Mouse (Mus musculus) neural tube, embryonic 11.5 days (tissue): ENCODE data around the gene D930020B18Rik. TPM values are rescaled to one million over a fixed set of nuclear protein-coding genes. Genes with fewer than 3 reads are reported as not detected.
A peak's percentile ranks its signal among the peaks of the same experiment; 100 is the strongest.

Source experiments
- ATAC-seq: fragments of 200-750 bp; cut with Nextera tagmentation; 2 replicates; pipeline ENCODE4 v1.8.0; 2017; ENCODE audit warnings: moderate number of reproducible peaks, mild to moderate bottlenecking, moderate TSS enrichment, moderate library complexity; ENCODE audit not compliant: insufficient read depth, low FRiP score, low TSS enrichment
- DNase-seq: peaks from one replicate; pipeline ENCODE4 v3.0.0-alpha.2; 2015; ENCODE audit warnings: low spot score
- H3K27ac ChIP-seq: fragments of 300-500 bp; sonication (generic); 2 replicates; pipeline ENCODE4 v1.5.1; 2014; ENCODE audit warnings: low read depth, mild to moderate bottlenecking, low read length
- H3K27me3 ChIP-seq: fragments of 300-500 bp; sonication (generic); 2 replicates; pipeline ENCODE4 v1.6.1; 2014; ENCODE audit warnings: mild to moderate bottlenecking, low read length, mixed read lengths; ENCODE audit not compliant: control insufficient read depth, insufficient read depth
- H3K36me3 ChIP-seq: fragments of 300-500 bp; sonication (generic); 2 replicates; pipeline ENCODE4 v1.6.1; 2014; ENCODE audit warnings: mild to moderate bottlenecking, low read length, moderate library complexity, mixed read lengths; ENCODE audit not compliant: control insufficient read depth, insufficient read depth
- H3K4me1 ChIP-seq: fragments of 300-500 bp; sonication (generic); 2 replicates; pipeline ENCODE4 v1.6.1; 2014; ENCODE audit warnings: low read length, mixed read lengths; ENCODE audit not compliant: control insufficient read depth, insufficient read depth
- H3K4me2 ChIP-seq: fragments of 300-500 bp; sonication (generic); 2 replicates; pipeline ENCODE4 v1.6.1; 2014; ENCODE audit warnings: low read depth, mild to moderate bottlenecking, moderate library complexity
- H3K4me3 ChIP-seq: fragments of 300-500 bp; sonication (generic); 2 replicates; pipeline ENCODE4 v1.5.1; 2014; ENCODE audit warnings: low read depth, low read length
- H3K9ac ChIP-seq: fragments of 300-500 bp; sonication (generic); 2 replicates; pipeline ENCODE4 v1.6.1; 2014; ENCODE audit warnings: mild to moderate bottlenecking, low read length
- H3K9me3 ChIP-seq: fragments of 300-500 bp; sonication (generic); 2 replicates; pipeline ENCODE4 v1.6.1; 2016; ENCODE audit warnings: low read length; ENCODE audit not compliant: control insufficient read depth
- WGBS: fragments of 180-500 bp; shearing (Covaris S2); extraction: QIAGEN DNeasy Blood & Tissue Kit; methylation state at CpG from one replicate; pipeline ENCODE4 v1.1.7; 2014; 5-methylcytosine and 5-hydroxymethylcytosine counted together
- polyA plus RNA-seq: library from polyadenylated mRNA; unstranded; fragments of >200 nt; fragmentation: Nextera tagmentation; extraction: Ambion mirVana; gene quantifications from 2 replicates; pipeline ENCODE4 v1.2.1, GENCODE M21; 2014

D930020B18Rik gene
- polyA plus RNA-seq, 1 experiment from 2014 or later: not detected

DNA sequence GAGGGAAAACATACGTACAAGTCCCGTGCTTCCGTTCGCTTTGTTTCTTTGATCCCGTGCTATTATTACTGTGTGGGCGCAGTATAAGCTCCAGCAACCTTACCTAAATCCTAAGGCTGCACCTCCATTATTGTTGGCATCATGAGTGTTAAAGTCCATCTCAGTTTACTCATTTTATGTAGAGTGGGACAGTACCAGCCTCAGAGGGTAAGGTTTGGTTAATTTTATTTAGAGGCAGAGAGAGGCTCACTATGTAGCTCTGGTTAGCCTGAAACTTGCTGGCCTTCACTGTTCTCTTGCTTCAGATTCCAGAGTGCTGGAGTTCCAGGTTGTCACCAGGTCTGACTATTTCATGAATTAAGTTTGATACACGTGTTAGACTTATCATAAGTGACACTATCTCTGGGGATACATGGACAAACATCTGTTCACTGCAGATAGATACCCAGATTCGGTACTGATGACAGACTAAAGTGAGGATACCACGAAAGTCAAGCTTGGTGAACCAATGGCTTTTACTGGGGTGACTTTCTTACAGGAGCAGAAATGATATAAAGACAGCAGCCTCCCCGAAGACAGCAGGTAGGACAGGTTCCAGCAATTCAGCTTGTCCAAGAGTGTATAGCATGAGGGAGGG lies 14.1 kb upstream of the D930020B18Rik start:
- no peaks in the 10 kb centered on the region for H3K9me3 ChIP-seq
- WGBS: 90% methylated on average over 10 of the region's 10 CpGs
- H3K4me1 ChIP-seq: no peaks in the 10 kb centered on the region
- no peak overlapping the region for H3K9ac ChIP-seq
- H3K4me2 ChIP-seq: no peak overlapping the region; the same call in 1 of the 2 replicates
- no peak for DNase-seq
- no peaks in the 10 kb centered on the region for H3K36me3 ChIP-seq
- ATAC-seq: no peak
- H3K27ac ChIP-seq: no peak overlapping the region
- H3K4me3 ChIP-seq: no peak overlapping the region
- H3K27me3 ChIP-seq: no peaks in the 10 kb centered on the region

DNA sequence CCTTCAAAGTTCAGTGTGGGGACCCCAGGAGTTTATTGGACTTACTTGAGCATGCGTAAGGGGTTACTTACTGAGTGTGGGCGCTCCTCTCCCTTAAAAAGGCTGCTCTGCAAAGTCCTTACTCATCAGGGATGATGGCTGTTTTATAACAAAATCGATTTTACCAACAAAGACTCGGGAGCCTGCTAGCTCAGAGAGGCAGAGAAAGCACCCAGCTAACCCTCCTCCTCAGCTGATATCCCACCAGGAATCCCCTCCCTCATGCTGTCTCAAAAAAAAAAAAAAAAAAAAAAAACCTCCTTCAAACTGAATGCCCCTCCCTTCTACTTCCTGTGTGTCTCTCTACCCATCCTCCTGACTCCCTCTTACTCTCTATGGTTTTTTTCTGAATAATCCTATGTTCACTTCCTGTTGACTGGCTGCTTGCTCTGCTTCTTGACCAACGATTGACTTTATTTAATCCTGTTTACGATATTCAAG lies 12.8 kb upstream of the D930020B18Rik start:
- ATAC-seq: no peak
- no peaks in the 10 kb centered on the region for H3K4me1 ChIP-seq
- H3K4me3 ChIP-seq: no peak overlapping the region
- H3K9ac ChIP-seq: no peak overlapping the region
- WGBS: 92% methylated on average over 6 of the region's 6 CpGs
- H3K27me3 ChIP-seq: no peaks in the 10 kb centered on the region
- H3K27ac ChIP-seq: no peak overlapping the region
- DNase-seq: no peak
- H3K36me3 ChIP-seq: no peaks in the 10 kb centered on the region
- H3K9me3 ChIP-seq: no peaks in the 10 kb centered on the region
- H3K4me2 ChIP-seq: no peak overlapping the region

DNA sequence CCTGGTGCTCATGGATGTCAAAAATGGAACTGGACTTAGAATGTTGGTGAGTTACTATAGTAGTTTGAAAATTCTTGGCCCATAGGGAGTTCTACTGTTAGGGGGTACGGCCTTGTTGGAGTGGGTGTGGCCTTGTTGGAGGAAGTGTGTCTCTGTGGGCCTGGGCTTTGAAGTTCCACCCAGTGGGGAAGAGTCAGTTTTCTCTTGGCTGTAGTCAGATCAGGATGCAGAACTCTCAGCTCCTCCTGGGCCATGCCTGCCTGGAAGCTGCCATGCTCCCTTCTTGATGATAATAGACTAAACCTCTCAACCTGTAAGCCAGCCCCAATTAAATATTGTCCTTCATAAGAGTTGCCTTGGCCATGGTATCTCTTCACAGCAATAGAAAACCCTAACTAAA lies 7.2 kb upstream of the D930020B18Rik start:
- Histone ChIP-seq H3K36me3 (no peaks in the 10 kb centered on the region), H3K9me3 (no peaks in the 10 kb centered on the region), H3K27me3 (no peaks in the 10 kb centered on the region), H3K27ac (no peak overlapping the region), H3K4me1 (no peaks in the 10 kb centered on the region), H3K4me3 (no peak overlapping the region), H3K4me2 (no peak overlapping the region), H3K9ac (no peak overlapping the region)
- ATAC-seq: no peak
- no peak for DNase-seq
- WGBS: 57% methylated on average over 1 of the region's 1 CpGs

DNA sequence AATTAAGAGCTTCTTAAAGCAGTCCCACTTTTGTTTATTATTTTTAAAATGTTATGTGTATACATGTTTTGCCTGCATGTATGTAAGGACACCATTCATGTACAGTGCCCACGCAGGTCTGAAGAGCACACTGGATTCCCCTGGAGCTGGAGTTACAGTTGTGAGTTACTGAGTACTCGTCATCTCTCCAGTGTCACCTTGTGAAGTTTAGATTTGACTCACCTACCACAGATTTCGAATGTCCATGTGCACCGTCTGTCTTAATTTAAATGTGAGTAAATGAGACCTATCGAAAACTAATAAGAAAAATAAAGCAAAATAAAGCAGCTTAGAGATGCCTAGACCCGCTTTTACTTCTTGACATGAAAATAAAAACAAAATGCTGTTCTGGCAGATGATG lies 5.1 kb upstream of the D930020B18Rik start:
- H3K9me3 ChIP-seq: no peaks in the 10 kb centered on the region
- DNase-seq (no peak), ATAC-seq (no peak)
- no peak overlapping the region for H3K27ac ChIP-seq
- no peaks in the 10 kb centered on the region for H3K36me3 ChIP-seq
- WGBS: 89% methylated on average over 6 of the region's 6 CpGs
- H3K4me3 ChIP-seq: no peak overlapping the region
- no peak overlapping the region for H3K9ac ChIP-seq
- no peak overlapping the region for H3K4me2 ChIP-seq
- peaks cover 2% of the 10 kb centered on the region; the same call in 1 of the 2 replicates for H3K27me3 ChIP-seq
- no peaks in the 10 kb centered on the region for H3K4me1 ChIP-seq

DNA sequence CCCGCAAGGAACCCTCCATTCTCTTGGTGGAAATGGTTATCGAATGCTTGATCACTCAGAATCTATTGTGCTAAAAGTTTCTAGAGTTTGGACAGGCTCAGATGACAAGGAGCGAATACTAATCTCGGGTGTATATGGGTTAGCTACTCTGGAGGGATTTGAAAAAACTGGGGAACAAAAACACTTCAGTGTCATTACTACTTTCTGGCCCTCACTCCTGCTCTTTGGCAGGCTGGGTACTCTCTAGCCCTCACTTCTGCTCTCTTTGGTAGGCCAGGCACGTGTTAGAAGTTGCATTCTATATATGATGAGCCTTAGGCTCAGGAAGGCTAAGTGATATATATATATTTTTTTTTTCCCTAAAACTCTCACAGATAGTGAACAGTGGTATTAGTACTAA lies 1.8 kb upstream of the D930020B18Rik start:
- Histone ChIP-seq H3K4me2 (no peak overlapping the region), H3K9me3 (no peaks in the 10 kb centered on the region), H3K27me3 (peaks cover 20% of the 10 kb centered on the region), H3K4me1 (peaks cover 7% of the 10 kb centered on the region; the same call in 1 of the 2 replicates), H3K36me3 (no peaks in the 10 kb centered on the region), H3K27ac (no peak overlapping the region), H3K4me3 (no peak overlapping the region), H3K9ac (no peak overlapping the region)
- ATAC-seq (no peak), DNase-seq (no peak)
- WGBS: 84% methylated on average over 5 of the region's 5 CpGs

DNA sequence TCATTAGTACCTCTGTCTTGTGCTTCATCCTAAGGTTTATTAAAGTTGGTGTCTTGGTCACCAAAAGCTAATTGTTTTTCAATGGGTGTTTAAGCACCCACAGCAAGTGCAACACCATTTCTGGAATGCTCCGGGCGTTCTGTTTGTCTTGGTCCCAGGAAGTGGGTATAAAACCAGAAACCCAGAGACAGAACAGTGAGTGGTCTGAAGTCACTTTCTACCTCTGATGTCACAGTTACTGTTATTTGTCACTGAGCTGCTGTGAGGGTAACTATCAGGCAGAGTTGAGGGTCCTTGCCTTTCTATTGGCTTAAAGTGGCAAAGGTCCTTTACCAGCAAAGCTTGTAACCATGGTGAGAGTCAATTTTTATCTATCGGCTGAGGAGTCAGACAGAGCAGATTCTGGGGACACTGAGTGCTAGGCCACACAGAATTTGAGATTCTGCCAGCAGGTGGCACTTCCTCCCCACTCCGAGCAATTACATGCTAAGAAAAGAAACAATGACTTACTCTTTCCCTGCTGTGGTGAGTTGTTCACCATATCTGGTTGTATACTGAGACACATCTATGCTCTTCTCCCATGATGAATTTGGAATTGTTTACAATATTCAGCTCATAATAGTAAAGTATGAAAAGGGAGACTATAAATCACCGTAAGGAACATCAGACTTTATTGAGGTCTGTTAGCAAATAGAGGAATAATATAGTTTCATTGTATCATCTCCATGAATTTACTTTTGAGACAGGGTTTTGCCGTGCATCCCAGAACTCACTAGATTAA lies 1.0 kb upstream of the D930020B18Rik start:
- Histone ChIP-seq H3K27ac (no peak overlapping the region), H3K27me3 (peaks cover 20% of the 10 kb centered on the region), H3K4me2 (peak overlapping the region; percentile 94; the same call in 1 of the 2 replicates), H3K4me1 (peaks cover 7% of the 10 kb centered on the region; the same call in 1 of the 2 replicates), H3K36me3 (no peaks in the 10 kb centered on the region), H3K4me3 (no peak overlapping the region), H3K9me3 (no peaks in the 10 kb centered on the region), H3K9ac (no peak overlapping the region)
- WGBS: 58% methylated on average over 6 of the region's 6 CpGs
- DNase-seq (peak; percentile 66), ATAC-seq (peak; percentile 59; the same call in 1 of the 2 replicates)

DNA sequence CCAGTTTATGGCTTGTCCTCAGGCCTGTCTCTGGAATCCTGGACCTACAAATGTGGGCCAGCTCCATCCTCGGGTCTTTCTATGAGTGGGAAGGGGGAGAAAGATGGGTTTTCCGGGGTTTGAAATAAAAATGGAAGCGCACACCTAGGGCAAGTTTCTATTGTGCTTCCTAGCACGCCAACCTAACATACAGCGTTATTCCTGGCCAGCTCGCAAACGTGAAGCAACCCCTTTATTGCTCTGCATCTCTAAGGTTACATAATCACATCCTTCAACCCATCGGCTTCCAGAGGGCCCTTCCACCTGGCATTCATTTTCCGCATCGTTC lies 480 bp upstream of the D930020B18Rik start:
- H3K4me2 ChIP-seq: peak overlapping the region; percentile 94
- H3K9me3 ChIP-seq: no peaks in the 10 kb centered on the region
- peaks cover 7% of the 10 kb centered on the region; the same call in 1 of the 2 replicates for H3K4me1 ChIP-seq
- H3K27ac ChIP-seq: no peak overlapping the region
- H3K27me3 ChIP-seq: peaks cover 20% of the 10 kb centered on the region
- no peak overlapping the region for H3K9ac ChIP-seq
- ATAC-seq (no peak), DNase-seq (peak; percentile 27)
- H3K36me3 ChIP-seq: no peaks in the 10 kb centered on the region
- 11% methylated on average over 10 of the region's 10 CpGs for WGBS
- peak overlapping the region; percentile 45 for H3K4me3 ChIP-seq

DNA sequence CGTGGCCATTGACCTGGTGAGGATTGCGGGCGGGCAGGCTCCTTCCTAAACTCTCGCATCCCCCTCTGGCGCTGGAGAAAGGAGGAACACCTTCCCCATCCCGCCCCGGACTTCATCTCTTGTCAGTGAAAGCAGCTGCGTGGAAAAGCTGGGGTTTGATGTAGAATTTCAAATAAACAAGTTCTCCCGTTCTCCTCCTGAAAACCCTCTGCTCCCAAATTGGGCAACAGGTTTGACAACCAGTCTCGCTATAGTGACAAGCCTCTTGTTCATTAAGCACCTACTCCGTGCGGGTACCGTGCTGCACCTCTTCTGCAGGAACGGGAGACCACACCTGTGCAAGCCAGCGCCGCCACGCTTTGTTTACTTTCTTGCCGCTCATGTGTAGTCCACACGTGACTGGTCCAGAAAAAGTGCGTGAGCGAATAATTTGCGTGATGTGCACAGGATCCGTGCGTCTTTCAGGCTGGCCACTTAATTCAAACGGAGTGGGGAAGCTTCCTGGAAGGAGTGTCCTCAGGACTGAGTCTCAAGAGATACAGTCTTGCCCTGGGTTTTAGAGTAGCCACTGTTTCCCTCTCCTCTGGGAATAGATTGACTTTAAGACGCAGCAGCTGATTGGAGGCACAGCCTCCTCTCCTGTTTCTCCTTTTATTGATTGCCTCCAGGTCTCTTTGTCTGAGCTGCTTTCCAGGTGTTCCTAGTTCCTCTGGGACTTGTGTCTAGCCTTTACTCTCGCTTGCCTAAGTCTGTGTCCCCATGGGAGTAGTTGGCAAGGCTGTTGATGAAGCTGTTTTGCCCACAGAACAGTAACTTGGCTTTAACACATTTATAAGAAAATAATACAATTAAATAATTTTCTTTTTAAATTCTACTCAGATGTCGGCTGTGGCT lies 913 bp downstream of the D930020B18Rik start:
- H3K36me3 ChIP-seq: no peaks in the 10 kb centered on the region
- WGBS: 5% methylated on average over 27 of the region's 28 CpGs

More for the DNA sequence above, 913 bp downstream of the D930020B18Rik start:
- peaks cover 7% of the 10 kb centered on the region; the same call in 1 of the 2 replicates for H3K4me1 ChIP-seq
- peak; percentile 36 for DNase-seq
- no peak overlapping the region for H3K27ac ChIP-seq
- peak overlapping the region; percentile 94 for H3K4me2 ChIP-seq
- peak overlapping the region; percentile 45 for H3K4me3 ChIP-seq
- ATAC-seq: no peak
- peaks cover 20% of the 10 kb centered on the region for H3K27me3 ChIP-seq
- no peaks in the 10 kb centered on the region for H3K9me3 ChIP-seq
- H3K9ac ChIP-seq: peak overlapping the region; percentile 44
